8 mouse cellular contexts compared by ENCODE assay signal in the genomic region with DNA sequence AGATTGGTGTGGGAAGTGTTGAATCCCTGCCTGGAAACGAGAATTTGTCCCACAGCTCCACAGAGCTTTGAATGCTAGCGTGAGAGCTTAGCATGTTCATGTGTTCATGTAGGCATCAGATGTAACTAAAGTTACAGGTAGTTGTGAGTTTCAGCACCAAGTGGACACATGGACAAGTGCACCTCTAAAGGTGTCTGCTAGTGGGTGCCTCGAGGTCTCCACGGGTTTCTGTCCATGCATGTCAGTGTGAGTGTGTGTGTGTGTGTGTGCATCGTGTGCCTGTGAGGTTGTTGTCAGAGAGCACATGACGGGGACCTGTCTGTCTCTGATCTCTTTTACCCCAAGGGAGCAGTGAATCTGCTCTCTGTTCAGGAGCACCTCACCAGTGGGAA. TPM values are rescaled to one million over a fixed set of nuclear protein-coding genes. Genes with fewer than 3 reads are reported as not detected.
A peak's percentile ranks its signal among the peaks of the same experiment; 100 is the strongest.
DNase-seq lines count a peak whose midpoint lies in the region; ATAC-seq and TF ChIP-seq lines count a peak whose summit lies in the region.

No protein-coding gene starts in this region.

- peak; percentile 66 for ATAC-seq in limb, embryonic 11.5 days (ENCODE audit: insufficient number of reproducible peaks, low FRiP score, low TSS enrichment, low read depth)
- ATAC-seq in neural tube, embryonic 15.5 days (ENCODE audit: low FRiP score): no peak; the same call in 1 of the 2 replicates

- intact Hi-C loops in left cerebral cortex, adult 2 months (cut with DNase I): loop anchor here (1.0 kb wide), 3 partner anchors 19 to 46 kb away; a partner anchor contains a TSS

- peak overlapping the region; percentile 85 for H3K4me3 ChIP-seq in left cerebral cortex, adult 2 months
- peak overlapping the region; percentile 74 for H3K4me3 ChIP-seq in erythroblast, embryonic 14.5 days (replicated peaks)
- H3K4me3 ChIP-seq in limb, embryonic 11.5 days (ENCODE audit: low read depth, low read length): peak overlapping the region; percentile 65; the same call in 1 of the 2 replicates
- H3K4me3 ChIP-seq in neural tube, embryonic 15.5 days (replicated peaks): peak overlapping the region; percentile 77

- H3K27ac ChIP-seq in left cerebral cortex, adult 2 months: peak overlapping the region; percentile 21; the same call in 1 of the 2 replicates
- H3K27ac ChIP-seq in limb, embryonic 11.5 days (replicated peaks; ENCODE audit: low read depth, low read length): no peak overlapping the region
- H3K27ac ChIP-seq in neural tube, embryonic 15.5 days (replicated peaks): 0 out of 2 replicates have a peak overlapping the region, but pooled peaks have one; percentile 39

- DNase-seq in left cerebral cortex, adult 2 months (ENCODE audit: extremely low spot score in 1 of 2, low spot score in 2 of 2): no peak
- DNase-seq in left cerebral cortex, adult 11 months (ENCODE audit: low spot score): no peak
- DNase-seq in limb, embryonic 11.5 days (ENCODE audit: low spot score): no peak
- no peak for DNase-seq in ovary, postnatal 14 days (ENCODE audit: low spot score)
- no peak for DNase-seq in layer of hippocampus, postnatal 14 days (ENCODE audit: low spot score in 2 of 2)
- DNase-seq in left cerebral cortex, adult 8-10 months (ENCODE audit: low spot score in 2 of 2): no peak

- 17% methylated on average over 6 of the region's 6 CpGs for WGBS in limb, embryonic 11.5 days
- 9% methylated on average over 6 of the region's 6 CpGs for WGBS in neural tube, embryonic 15.5 days

- H3K4me1 ChIP-seq in erythroblast, embryonic 14.5 days (ENCODE audit: control insufficient read depth): peaks cover 36% of the 10 kb centered on the region
- H3K4me1 ChIP-seq in limb, embryonic 11.5 days (ENCODE audit: control insufficient read depth, insufficient read depth, low read length): 0 out of 2 replicates have a peak, but pooled peaks cover 5% of the 10 kb centered on the region
- peaks cover 18% of the 10 kb centered on the region for H3K4me1 ChIP-seq in neural tube, embryonic 15.5 days

- TF ChIP-seq CTCF in left cerebral cortex, adult 2 months (IDR thresholded peaks at IDR 0.05): no peak; the same call in 1 of the 2 replicates

- no peak overlapping the region for H3K9ac ChIP-seq in limb, embryonic 11.5 days (ENCODE audit: low read length)
- H3K9ac ChIP-seq in neural tube, embryonic 15.5 days (replicated peaks): no peak overlapping the region

- peaks cover 48% of the 10 kb centered on the region for H3K27me3 ChIP-seq in erythroblast, embryonic 14.5 days (ENCODE audit: control insufficient read depth)
- peaks cover 7% of the 10 kb centered on the region for H3K27me3 ChIP-seq in limb, embryonic 11.5 days (ENCODE audit: control insufficient read depth, insufficient read depth, low read length)
- no peaks in the 10 kb centered on the region; the same call in 1 of the 2 replicates for H3K27me3 ChIP-seq in neural tube, embryonic 15.5 days (replicated peaks)

- peak overlapping the region; percentile 94 for H3K4me2 ChIP-seq in limb, embryonic 11.5 days (ENCODE audit: low read depth, severe bottlenecking)
- H3K4me2 ChIP-seq in neural tube, embryonic 15.5 days: peak overlapping the region; percentile 83

- H3K9me3 ChIP-seq in erythroblast, embryonic 14.5 days (ENCODE audit: control insufficient read depth, low read length): no peaks in the 10 kb centered on the region
- no peaks in the 10 kb centered on the region for H3K9me3 ChIP-seq in limb, embryonic 11.5 days (ENCODE audit: control insufficient read depth, low read length)
- H3K9me3 ChIP-seq in neural tube, embryonic 15.5 days (replicated peaks): no peaks in the 10 kb centered on the region

- no peaks in the 10 kb centered on the region for H3K36me3 ChIP-seq in erythroblast, embryonic 14.5 days (ENCODE audit: control insufficient read depth)
- no peaks in the 10 kb centered on the region for H3K36me3 ChIP-seq in limb, embryonic 11.5 days (ENCODE audit: control insufficient read depth, insufficient read depth, low read length)
- H3K36me3 ChIP-seq in neural tube, embryonic 15.5 days: no peaks in the 10 kb centered on the region

RNA-seq across cellular contexts. Expression of a gene that starts 0.5 kb away (rescaled TPM):
- 10 to 100 TPM; 43.5 to 53.4 TPM for total RNA-seq in left cerebral cortex, adult 2 months (2021)
- polyA plus RNA-seq in erythroblast, embryonic 14.5 days (2012): 0.02 TPM in 1 of 2 replicates, not detected in the other
- 2.5 and 3.3 TPM in 2 replicates for polyA plus RNA-seq in limb, embryonic 11.5 days (2014; fragmentation: Nextera tagmentation; extraction: Ambion mirVana)
- 15.5 and 18.4 TPM in 2 replicates for polyA plus RNA-seq in neural tube, embryonic 15.5 days (2015; fragmentation: Nextera tagmentation; extraction: Ambion mirVana)
- 10 to 100 TPM; 50.3 to 53.3 TPM for total RNA-seq in layer of hippocampus, postnatal 14 days (2021)
- 10 to 100 TPM; 48.4 to 55.6 (median 50.4) TPM for total RNA-seq in left cerebral cortex, adult 8-10 months (2022)

RNA-seq across cellular contexts. Expression of a gene that starts 32.7 kb away (rescaled TPM):
- total RNA-seq in left cerebral cortex, adult 2 months (2021): 10 to 100 TPM; 46.2 to 49.0 TPM
- 3.4 and 5.6 TPM in 2 replicates for polyA plus RNA-seq in erythroblast, embryonic 14.5 days (2012)
- polyA plus RNA-seq in limb, embryonic 11.5 days (2014; fragmentation: Nextera tagmentation; extraction: Ambion mirVana): 7.8 and 8.3 TPM in 2 replicates
- polyA plus RNA-seq in neural tube, embryonic 15.5 days (2015; fragmentation: Nextera tagmentation; extraction: Ambion mirVana): 9.7 and 9.9 TPM in 2 replicates
- 10 to 100 TPM; 39.2 to 39.9 TPM for total RNA-seq in layer of hippocampus, postnatal 14 days (2021)
- 10 to 100 TPM; 47.7 to 52.2 (median 50.9) TPM for total RNA-seq in left cerebral cortex, adult 8-10 months (2022)

RNA-seq across cellular contexts. Expression of a gene that starts 34.3 kb away (rescaled TPM):
- total RNA-seq in left cerebral cortex, adult 2 months (2021): 10 to 100 TPM; 62.1 to 70.9 TPM
- 0.39 and 0.46 TPM in 2 replicates for polyA plus RNA-seq in erythroblast, embryonic 14.5 days (2012)
- polyA plus RNA-seq in limb, embryonic 11.5 days (2014; fragmentation: Nextera tagmentation; extraction: Ambion mirVana): 110 and 116 TPM in 2 replicates
- 84.2 and 86.4 TPM in 2 replicates for polyA plus RNA-seq in neural tube, embryonic 15.5 days (2015; fragmentation: Nextera tagmentation; extraction: Ambion mirVana)
- total RNA-seq in layer of hippocampus, postnatal 14 days (2021): 10 to 100 TPM; 57.1 to 62.8 TPM
- 10 to 100 TPM; 65.2 to 76.1 (median 67.4) TPM for total RNA-seq in left cerebral cortex, adult 8-10 months (2022)

RNA-seq across cellular contexts. Expression of a gene that starts 46.2 kb away (rescaled TPM):
- 10 to 100 TPM; 56.4 to 57.1 TPM for total RNA-seq in left cerebral cortex, adult 2 months (2021)
- 24.1 and 24.7 TPM in 2 replicates for polyA plus RNA-seq in erythroblast, embryonic 14.5 days (2012)
- polyA plus RNA-seq in limb, embryonic 11.5 days (2014; fragmentation: Nextera tagmentation; extraction: Ambion mirVana): 0.45 and 0.55 TPM in 2 replicates
- polyA plus RNA-seq in neural tube, embryonic 15.5 days (2015; fragmentation: Nextera tagmentation; extraction: Ambion mirVana): 6.7 and 9.5 TPM in 2 replicates
- 10 to 100 TPM; 26.4 to 27.7 TPM for total RNA-seq in layer of hippocampus, postnatal 14 days (2021)
- total RNA-seq in left cerebral cortex, adult 8-10 months (2022): 10 to 100 TPM; 58.6 to 64.2 (median 61.1) TPM
